Mouse (Mus musculus): ENCODE results near the gene Rbpms2.
"Not testable (repeated sequence)": the region's sequence is repeated elsewhere in the genome, so short reads cannot be mapped to it uniquely, and the experiment has no call there.

Gene Rbpms2

GRCm38 (mm10) chr9:65657218-65657617, 27.8 kb downstream of the Rbpms2 start:
- DNase-seq, result no peak

GRCm38 (mm10) chr9:65661029-65661428, 31.6 kb downstream of the Rbpms2 start:
- peak; percentile 50 to 65 for DNase-seq

GRCm38 (mm10) chr9:65661493-65661892, 32.0 kb downstream of the Rbpms2 start:
- no peak for DNase-seq

- DNase-seq, result peak; percentile 74 to 90
These were observed 34.7 kb downstream of the Rbpms2 start for GRCm38 (mm10) chr9:65664163-65664562.

GRCm38 (mm10) chr9:65666042-65666441, 36.6 kb downstream of the Rbpms2 start:
- DNase-seq, result peak; percentile 80 to 92

- no peak for DNase-seq
These were observed 38.3 kb downstream of the Rbpms2 start, which contains the start of gene Oaz2 for GRCm38 (mm10) chr9:65667701-65668100. Oaz2 (plus strand) TSS chr9:65668001.

GRCm38 (mm10) chr9:65671431-65671931, 42.0 kb downstream of the Rbpms2 start:
- DNase-seq, result peak; percentile 96 to 97

- peak; percentile 60 for DNase-seq
These were observed 43.5 kb downstream of the Rbpms2 start for GRCm38 (mm10) chr9:65672996-65673395.

GRCm38 (mm10) chr9:65675461-65676357, 46.3 kb downstream of the Rbpms2 start:
- DNase-seq, result no peak

- DNase-seq, result peak; percentile 99
These were observed 47.1 kb downstream of the Rbpms2 start for GRCm38 (mm10) chr9:65676358-65677118.

GRCm38 (mm10) chr9:65677119-65677462, 47.6 kb downstream of the Rbpms2 start:
- DNase-seq, result no peak

GRCm38 (mm10) chr9:65679181-65679761, 49.8 kb downstream of the Rbpms2 start:
- peak; percentile 70 to 81 for DNase-seq

GRCm38 (mm10) chr9:65680938-65681633, 51.6 kb downstream of the Rbpms2 start:
- no peak for DNase-seq

GRCm38 (mm10) chr9:65681634-65681940, 52.1 kb downstream of the Rbpms2 start:
- DNase-seq, result no peak

GRCm38 (mm10) chr9:65682183-65682582, 52.7 kb downstream of the Rbpms2 start:
- DNase-seq, result no peak

- peak in 1 of 2 experiments; percentile 41 for DNase-seq
These were observed 53.5 kb downstream of the Rbpms2 start for GRCm38 (mm10) chr9:65682994-65683393.

GRCm38 (mm10) chr9:65684704-65685103, 55.3 kb downstream of the Rbpms2 start:
- no peak for DNase-seq

GRCm38 (mm10) chr9:65689869-65690268, 60.4 kb downstream of the Rbpms2 start:
- not testable (repeated sequence) for DNase-seq

- no peak for DNase-seq
These were observed 63.0 kb downstream of the Rbpms2 start for GRCm38 (mm10) chr9:65692466-65692865.

- no peak for DNase-seq
These were observed 63.6 kb downstream of the Rbpms2 start for GRCm38 (mm10) chr9:65692959-65693603.

GRCm38 (mm10) chr9:65695646-65696045, 66.2 kb downstream of the Rbpms2 start:
- DNase-seq, result peak; percentile 36 to 37

GRCm38 (mm10) chr9:65696337-65696736, 66.9 kb downstream of the Rbpms2 start:
- DNase-seq, result peak in 1 of 2 experiments; percentile 49
